Mouse (Mus musculus) CH12.LX (cell line): ENCODE measurements around the gene Tcp11l2.

Source experiments
- CTCF ChIP-seq, 2 experiments: IDR thresholded peaks in 1 of 2; conservative IDR thresholded peaks in 1 of 2; 2 replicates each; pipeline ENCODE4 v1.5.1; 2011 to 2012; ENCODE audit warnings: low read depth in 2 of 2, low read length in 2 of 2, improper control_type of control experiment in 1 of 2, inconsistent platforms in 1 of 2, mild to moderate bottlenecking in 1 of 2, moderate library complexity in 1 of 2
- EP300 ChIP-seq: IDR thresholded peaks from 2 replicates; pipeline ENCODE4 v1.6.1; 2011; ENCODE audit warnings: low read length, improper control_type of control experiment
- GABPA ChIP-seq: IDR thresholded peaks from 2 replicates; pipeline ENCODE4 v1.6.1; 2012; ENCODE audit warnings: low read depth, low read length, improper control_type of control experiment, inconsistent platforms; ENCODE audit not compliant: insufficient replicate concordance
- MAZ ChIP-seq: IDR thresholded peaks from 2 replicates; pipeline ENCODE4 v1.6.1; 2012; ENCODE audit warnings: low read depth, mild to moderate bottlenecking, inconsistent platforms, low read length, improper control_type of control experiment, moderate library complexity
- MYC ChIP-seq: IDR thresholded peaks from 2 replicates; pipeline ENCODE4 v1.6.1; 2011; ENCODE audit warnings: low read depth, mild to moderate bottlenecking, improper control_type of control experiment, low read length
- POLR2A ChIP-seq: IDR thresholded peaks from 2 replicates; pipeline ENCODE4 v1.6.1; 2011; ENCODE audit warnings: low read depth, mild to moderate bottlenecking, improper control_type of control experiment, low read length
- USF2 ChIP-seq: conservative IDR thresholded peaks from 2 replicates; pipeline ENCODE4 v1.6.1; 2011; ENCODE audit warnings: low read depth, low read length, improper control_type of control experiment
- ZKSCAN1 ChIP-seq: IDR thresholded peaks from 2 replicates; pipeline ENCODE4 v1.6.1; 2012; ENCODE audit warnings: low read depth, inconsistent platforms, low read length, improper control_type of control experiment, borderline replicate concordance

DNA sequence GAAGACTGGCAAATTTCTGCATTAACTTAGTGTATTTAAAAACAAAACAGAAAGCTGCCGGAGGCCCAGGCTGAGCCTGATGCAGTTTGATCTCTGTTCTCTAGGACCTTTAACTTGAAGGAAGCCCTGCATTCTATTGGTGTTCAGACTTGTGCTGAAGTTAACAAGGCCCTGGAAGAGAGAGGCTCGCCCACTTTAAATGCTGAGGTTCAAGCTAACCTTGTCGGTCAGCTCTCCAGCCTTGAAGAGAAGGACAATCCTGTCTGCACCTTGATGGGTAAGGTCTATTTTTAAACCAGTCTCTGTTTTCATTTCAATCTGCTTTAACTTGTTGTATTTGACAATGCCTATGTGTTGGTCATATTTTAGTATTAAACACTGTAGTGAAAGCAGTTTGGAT is 31.9 kb downstream of the Tcp11l2 start:
- TF ChIP-seq CTCF (conservative IDR thresholded peaks at IDR 0.05 in 1 of 2, IDR thresholded peaks at IDR 0.05 in 1 of 2; ENCODE audit: low read depth in 2 of 2, low read length in 2 of 2) (no peak), POLR2A (no peak), MAZ (no peak), ZKSCAN1 (no peak), USF2 (no peak), EP300 (no peak), GABPA (no peak), MYC (no peak)
